Mouse (Mus musculus) ovary, postnatal 36 days (tissue): ENCODE measurements at regions not wholly inside any gene's neighbourhood (a gene's known extent, or its start where the extent isn't known, plus 50 kb on each side); places are given as distances from the start of the nearest gene placed in this dataset.

Experiments used
- DNase-seq: peaks from one replicate; pipeline ENCODE4 v3.0.0; 2022; ENCODE audit warnings: low spot score, mixed read lengths

- no peak for DNase-seq
Measured at GRCm38 (mm10) chr17:91225916-91226315, 133.0 kb upstream of the Nrxn1 start.

- DNase-seq = peak; percentile 25
Measured at GRCm38 (mm10) chr17:91216429-91216828, 123.6 kb upstream of the Nrxn1 start.

GRCm38 (mm10) chr17:91182574-91182973, 89.7 kb upstream of the Nrxn1 start:
- no peak for DNase-seq

GRCm38 (mm10) chr17:91161834-91162233, 69.0 kb upstream of the Nrxn1 start:
- DNase-seq = no peak
